Mouse (Mus musculus): ENCODE measurements around the gene Dnajb11. TPM values are rescaled to one million over a fixed set of nuclear protein-coding genes. Genes with fewer than 3 reads are reported as not detected.

The Dnajb11 gene
- polyA plus RNA-seq (2017; shearing (Covaris generic)): 100 to 1,000 TPM; 115 to 118 TPM

GRCm38 (mm10) chr16:22857431-22858113, at the start of gene Dnajb11, which contains the start of gene Tbccd1:
Dnajb11 (plus strand) TSS chr16:22857845.
Tbccd1 (minus strand) TSS chr16:22857669.

GRCm38 (mm10) chr16:22811477-22811876, 46.2 kb upstream of the Dnajb11 start, which contains the start of gene Crygs:
Crygs (minus strand) TSS chr16:22811577.

GRCm38 (mm10) chr16:22890683-22891510, 33.3 kb downstream of the Dnajb11 start, which contains the start of gene Ahsg:
Ahsg (plus strand) TSS chr16:22891277.

GRCm38 (mm10) chr16:22918034-22918433, 60.4 kb downstream of the Dnajb11 start, which contains the start of gene Fetub:
Fetub (plus strand) TSS chr16:22918334.

Other genes starting within 250 kb of the Dnajb11 start
- 1 to 10 TPM; 2.5 TPM for gene Dgkg, start 200.6 kb upstream of the Dnajb11 start, polyA plus RNA-seq (2017; shearing (Covaris generic))
- under 1 TPM in 1 of 2 experiments, not detected in 1; 0.66 TPM for gene Crygs, start 46.3 kb upstream of the Dnajb11 start, polyA plus RNA-seq (2017; shearing (Covaris generic))
- gene Tbccd1, start 176 bp upstream of the Dnajb11 start, polyA plus RNA-seq (2017; shearing (Covaris generic)): 10 to 100 TPM; 16.3 to 19.0 TPM
- gene Ahsg, start 33.4 kb downstream of the Dnajb11 start, polyA plus RNA-seq (2017; shearing (Covaris generic)): under 1 TPM in 1 of 2 experiments, not detected in 1; 0.34 TPM
- under 1 TPM in 1 of 2 experiments, not detected in 1; 0.75 TPM for gene Fetub, start 60.5 kb downstream of the Dnajb11 start, polyA plus RNA-seq (2017; shearing (Covaris generic))
- gene Hrg, start 93.2 kb downstream of the Dnajb11 start, polyA plus RNA-seq (2017; shearing (Covaris generic)): not detected
- gene Kng2, start 171.6 kb downstream of the Dnajb11 start, polyA plus RNA-seq (2017; shearing (Covaris generic)): not detected
- gene Kng1, start 200.0 kb downstream of the Dnajb11 start, polyA plus RNA-seq (2017; shearing (Covaris generic)): under 1 TPM in 1 of 2 experiments, not detected in 1; 0.59 TPM
- gene Eif4a2, start 249.6 kb downstream of the Dnajb11 start, polyA plus RNA-seq (2017; shearing (Covaris generic)): 100 to 1,000 TPM; 276 to 355 TPM

All from inflammation-experienced regulatory T-cells (primary cell).